Comparison of ENCODE assay signal across 11 mouse cellular contexts in the genomic region with DNA sequence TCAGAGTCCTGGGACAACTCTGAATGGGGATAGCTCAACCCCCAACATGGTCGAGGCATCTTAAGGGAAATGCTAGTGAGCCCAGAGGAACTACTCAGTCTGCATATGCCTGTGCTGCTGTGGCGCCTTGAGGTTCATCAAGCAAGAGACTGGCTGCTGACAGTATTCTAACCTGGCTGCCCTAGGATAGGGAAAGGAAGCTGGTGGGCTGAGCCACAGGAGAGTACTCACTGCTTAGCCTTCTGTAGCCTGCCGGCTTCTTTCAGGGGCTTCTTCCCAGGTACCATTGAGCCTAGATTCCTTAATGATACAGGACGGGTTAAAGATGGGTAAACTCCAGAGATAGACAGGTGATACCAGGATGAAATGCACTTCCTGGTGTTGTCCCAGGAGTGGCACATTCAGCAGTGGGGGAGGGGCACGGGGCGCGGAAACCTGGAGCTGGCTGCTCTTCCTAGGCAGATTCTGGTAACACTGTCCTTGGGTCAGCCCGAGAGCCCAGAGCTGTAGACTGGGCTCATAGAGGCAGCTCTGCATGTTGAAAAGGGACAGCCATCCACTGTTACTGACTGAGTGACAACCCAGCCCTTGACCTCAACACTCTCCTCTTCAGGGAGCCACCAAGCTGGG. TPM values are rescaled to one million over a fixed set of nuclear protein-coding genes. Genes with fewer than 3 reads are reported as not detected.
A peak's percentile ranks its signal among the peaks of the same experiment; 100 is the strongest.
DNase-seq lines count a peak whose midpoint lies in the region; ATAC-seq and TF ChIP-seq lines count a peak whose summit lies in the region.
"Had no signal": no experiment of that assay in that cellular context is flagged by ENCODE, and none has a peak within 500 bp of the region (broad histone marks: within the 10 kb centered on the region; RNA-seq: fewer than 3 reads in every experiment).

No protein-coding gene starts in this region.

- no peak for TF ChIP-seq EP300 in liver, postnatal 0 days (IDR thresholded peaks at IDR 0.05; ENCODE audit: low read depth)

- peak overlapping the region; percentile 56; the same call in 1 of the 2 replicates for H3K4me3 ChIP-seq in kidney, embryonic 15.5 days (replicated peaks)
- 0 out of 2 replicates have a peak overlapping the region, but pooled peaks have one; percentile 53 for H3K4me3 ChIP-seq in embryonic facial prominence, embryonic 12.5 days
- peak overlapping the region; percentile 86 for H3K4me3 ChIP-seq in hindbrain, embryonic 13.5 days
- peak overlapping the region; percentile 68 for H3K4me3 ChIP-seq in neural tube, embryonic 12.5 days
- no peak overlapping the region for H3K4me3 ChIP-seq in liver, postnatal 0 days (ENCODE audit: low read depth, low read length)
- H3K4me3 ChIP-seq: liver, embryonic 15.5 days had no signal

- WGBS in kidney, embryonic 15.5 days: 28% methylated on average over 8 of the region's 8 CpGs
- WGBS in embryonic facial prominence, embryonic 12.5 days: 24% methylated on average over 8 of the region's 8 CpGs
- 20% methylated on average over 8 of the region's 8 CpGs for WGBS in hindbrain, embryonic 13.5 days
- 24% methylated on average over 8 of the region's 8 CpGs for WGBS in neural tube, embryonic 12.5 days
- 33% methylated on average over 8 of the region's 8 CpGs for WGBS in liver, postnatal 0 days (ENCODE audit: insufficient replicate concordance)

- no peak for ATAC-seq in kidney, embryonic 15.5 days (replicated peaks; ENCODE audit: low FRiP score)
- no peak for ATAC-seq in embryonic facial prominence, embryonic 12.5 days (ENCODE audit: insufficient number of reproducible peaks, insufficient read depth, low FRiP score, low TSS enrichment)
- no peak for ATAC-seq in hindbrain, embryonic 13.5 days (ENCODE audit: low FRiP score)
- no peak for ATAC-seq in neural tube, embryonic 12.5 days (ENCODE audit: low FRiP score, low read depth)
- ATAC-seq in liver, postnatal 0 days: no peak
- ATAC-seq in activated CD4-positive, CD25-positive, alpha-beta regulatory T cell, adult 4 months: no peak
- ATAC-seq: CD4-positive, CD25-positive, alpha-beta regulatory T cell, adult 4 months had no signal

- no peak overlapping the region for H3K4me2 ChIP-seq in kidney, embryonic 15.5 days
- H3K4me2 ChIP-seq in embryonic facial prominence, embryonic 12.5 days (replicated peaks): peak overlapping the region; percentile 95
- peak overlapping the region; percentile 76 for H3K4me2 ChIP-seq in hindbrain, embryonic 13.5 days
- peak overlapping the region; percentile 83 for H3K4me2 ChIP-seq in neural tube, embryonic 12.5 days (replicated peaks)
- no peak overlapping the region for H3K4me2 ChIP-seq in liver, postnatal 0 days (ENCODE audit: low read depth, low read length)
- H3K4me2 ChIP-seq: liver, embryonic 15.5 days had no signal

- H3K27ac ChIP-seq in kidney, embryonic 15.5 days: no peak overlapping the region
- no peak overlapping the region for H3K27ac ChIP-seq in embryonic facial prominence, embryonic 12.5 days
- H3K27ac ChIP-seq in hindbrain, embryonic 13.5 days: peak overlapping the region; percentile 90
- H3K27ac ChIP-seq in neural tube, embryonic 12.5 days: no peak overlapping the region
- H3K27ac ChIP-seq in liver, postnatal 0 days (ENCODE audit: low read depth): no peak overlapping the region
- H3K27ac ChIP-seq: liver, embryonic 15.5 days had no signal

- no peaks in the 10 kb centered on the region for H3K9me3 ChIP-seq in kidney, embryonic 15.5 days (replicated peaks)
- H3K9me3 ChIP-seq in embryonic facial prominence, embryonic 12.5 days: no peaks in the 10 kb centered on the region
- no peaks in the 10 kb centered on the region for H3K9me3 ChIP-seq in hindbrain, embryonic 13.5 days
- H3K9me3 ChIP-seq in neural tube, embryonic 12.5 days: no peaks in the 10 kb centered on the region
- no peaks in the 10 kb centered on the region for H3K9me3 ChIP-seq in liver, postnatal 0 days (ENCODE audit: low read length)
- H3K9me3 ChIP-seq: liver, embryonic 15.5 days had no signal

- H3K27me3 ChIP-seq in kidney, embryonic 15.5 days: peaks cover 91% of the 10 kb centered on the region
- peaks cover 57% of the 10 kb centered on the region for H3K27me3 ChIP-seq in embryonic facial prominence, embryonic 12.5 days
- peaks cover 14% of the 10 kb centered on the region for H3K27me3 ChIP-seq in hindbrain, embryonic 13.5 days
- peaks cover 24% of the 10 kb centered on the region for H3K27me3 ChIP-seq in neural tube, embryonic 12.5 days (replicated peaks)
- peaks cover 50% of the 10 kb centered on the region for H3K27me3 ChIP-seq in liver, postnatal 0 days (ENCODE audit: insufficient read depth, low read length)

- no peak overlapping the region for H3K9ac ChIP-seq in kidney, embryonic 15.5 days
- H3K9ac ChIP-seq in embryonic facial prominence, embryonic 12.5 days: no peak overlapping the region
- H3K9ac ChIP-seq in hindbrain, embryonic 13.5 days: peak overlapping the region; percentile 93
- peak overlapping the region; percentile 90 for H3K9ac ChIP-seq in neural tube, embryonic 12.5 days
- H3K9ac ChIP-seq in liver, postnatal 0 days (replicated peaks): no peak overlapping the region
- H3K9ac ChIP-seq: liver, embryonic 15.5 days had no signal

- TF ChIP-seq CTCF in liver, postnatal 0 days (IDR thresholded peaks at IDR 0.05; ENCODE audit: low read depth): no peak

- no peak for DNase-seq in kidney, adult 9 months
- DNase-seq in liver, postnatal 0 days: no peak
- no peak for DNase-seq in lung, postnatal 10 days
- DNase-seq: kidney, adult 8-10 months had no signal

- H3K36me3 ChIP-seq in kidney, embryonic 15.5 days: no peaks in the 10 kb centered on the region
- no peaks in the 10 kb centered on the region for H3K36me3 ChIP-seq in embryonic facial prominence, embryonic 12.5 days
- no peaks in the 10 kb centered on the region for H3K36me3 ChIP-seq in hindbrain, embryonic 13.5 days
- H3K36me3 ChIP-seq in neural tube, embryonic 12.5 days: no peaks in the 10 kb centered on the region
- no peaks in the 10 kb centered on the region for H3K36me3 ChIP-seq in liver, postnatal 0 days (replicated peaks; ENCODE audit: insufficient read depth, low read length)
- H3K36me3 ChIP-seq: liver, embryonic 15.5 days had no signal

- peaks cover 17% of the 10 kb centered on the region for H3K4me1 ChIP-seq in kidney, embryonic 15.5 days
- H3K4me1 ChIP-seq in embryonic facial prominence, embryonic 12.5 days: 0 out of 2 replicates have a peak, but pooled peaks cover 3% of the 10 kb centered on the region
- H3K4me1 ChIP-seq in hindbrain, embryonic 13.5 days (replicated peaks): peaks cover 58% of the 10 kb centered on the region
- peaks cover 49% of the 10 kb centered on the region for H3K4me1 ChIP-seq in neural tube, embryonic 12.5 days
- no peaks in the 10 kb centered on the region for H3K4me1 ChIP-seq in liver, postnatal 0 days (ENCODE audit: insufficient read depth)
- H3K4me1 ChIP-seq: liver, embryonic 15.5 days had no signal

RNA-seq across cellular contexts. Expression of gene Fam19a5, which starts 1.7 kb away (rescaled TPM):
- polyA plus RNA-seq in kidney, embryonic 15.5 days (2015; fragmentation: Nextera tagmentation; extraction: Ambion mirVana): 4.7 and 5.2 TPM in 2 replicates
- polyA plus RNA-seq in embryonic facial prominence, embryonic 12.5 days (2016; fragmentation: Nextera tagmentation; extraction: Ambion mirVana): 5.0 and 5.6 TPM in 2 replicates
- polyA plus RNA-seq in hindbrain, embryonic 13.5 days (2015; fragmentation: Nextera tagmentation; extraction: Ambion mirVana): 20.5 and 21.7 TPM in 2 replicates
- 13.6 and 14.7 TPM in 2 replicates for polyA plus RNA-seq in neural tube, embryonic 12.5 days (2016; fragmentation: Nextera tagmentation; extraction: Ambion mirVana)
- 0.04 TPM in 1 of 2 replicates, not detected in the other for polyA plus RNA-seq in liver, postnatal 0 days (2015; fragmentation: Nextera tagmentation; extraction: Ambion mirVana)
- not detected for polyA plus RNA-seq in activated CD4-positive, CD25-positive, alpha-beta regulatory T cell, adult 4 months (2017; shearing (Covaris generic))
- polyA plus RNA-seq: CD4-positive, CD25-positive, alpha-beta regulatory T cell, adult 4 months; liver, embryonic 15.5 days had no signal

Comparison
In these comparisons a context has a peak if more than half of its experiments do, and no peak if none do; other contexts are left out.
1. H3K4me2 ChIP-seq: peak in embryonic facial prominence, embryonic 12.5 days (single experiment), hindbrain, embryonic 13.5 days (single experiment) and neural tube, embryonic 12.5 days (single experiment); none in kidney, embryonic 15.5 days (single experiment) and liver, postnatal 0 days (single experiment).
2. H3K9ac ChIP-seq: peak in hindbrain, embryonic 13.5 days (single experiment) and neural tube, embryonic 12.5 days (single experiment); none in kidney, embryonic 15.5 days (single experiment), embryonic facial prominence, embryonic 12.5 days (single experiment) and liver, postnatal 0 days (single experiment).